Mouse (Mus musculus) MEL (cell line): ENCODE measurements around the gene 1700001C02Rik. TPM values are rescaled to one million over a fixed set of nuclear protein-coding genes. Genes with fewer than 3 reads are reported as not detected.

ENCODE experiments used
- DNase-seq: peaks from one replicate; pipeline ENCODE4 v3.0.0; 2011; ENCODE audit warnings: low read depth, low spot score
- H3K27ac ChIP-seq: 2 replicates; pipeline ENCODE4 v1.5.1; 2012; ENCODE audit warnings: low read depth, mild to moderate bottlenecking, control low read depth, low read length, moderate library complexity; ENCODE audit not compliant: control insufficient read depth
- H3K27me3 ChIP-seq, 2 experiments: fragments of 150-350 bp in 1 of 2; sonication (generic) in 1 of 2; 2 replicates each; pipeline ENCODE4 v1.6.1; 2012; ENCODE audit warnings: low read length in 2 of 2, mild to moderate bottlenecking in 2 of 2, improper control_type of control experiment in 1 of 2, moderate library complexity in 1 of 2; ENCODE audit not compliant: insufficient read depth in 2 of 2, control insufficient read depth in 1 of 2
- H3K36me3 ChIP-seq, 2 experiments: 2 replicates each; pipeline ENCODE4 v1.6.1; 2012 to 2014; ENCODE audit warnings: low read length in 2 of 2, improper control_type of control experiment in 1 of 2, inconsistent platforms in 1 of 2, mild to moderate bottlenecking in 1 of 2; ENCODE audit not compliant: insufficient read depth in 2 of 2, control insufficient read depth in 1 of 2
- H3K4me1 ChIP-seq, 2 experiments: fragments of 150-350 bp in 1 of 2; sonication (generic) in 1 of 2; 2 replicates each; pipeline ENCODE4 v1.6.1; 2012; ENCODE audit warnings: low read length in 2 of 2, improper control_type of control experiment in 1 of 2, mild to moderate bottlenecking in 1 of 2; ENCODE audit not compliant: insufficient read depth in 2 of 2, control insufficient read depth in 1 of 2
- H3K4me3 ChIP-seq, 2 experiments: fragments of 150-350 bp in 1 of 2; sonication (generic) in 1 of 2; 2 replicates each; pipeline ENCODE4 v1.5.1; 2012; ENCODE audit warnings: low read depth in 2 of 2, low read length in 2 of 2, mild to moderate bottlenecking in 2 of 2, moderate library complexity in 2 of 2, control low read depth in 1 of 2, improper control_type of control experiment in 1 of 2; ENCODE audit not compliant: control insufficient read depth in 1 of 2, insufficient read depth in 1 of 2
- H3K79me2 ChIP-seq: 2 replicates; pipeline ENCODE4 v1.6.1; 2012; ENCODE audit warnings: mild to moderate bottlenecking, low read length, moderate library complexity; ENCODE audit not compliant: control insufficient read depth, poor library complexity, insufficient read depth
- H3K9ac ChIP-seq: 2 replicates; pipeline ENCODE4 v1.6.1; 2012; ENCODE audit warnings: low read depth, mild to moderate bottlenecking, control low read depth, low read length, moderate library complexity; ENCODE audit not compliant: control insufficient read depth, poor library complexity, severe bottlenecking
- H3K9me3 ChIP-seq: fragments of 150-350 bp; sonication (generic); replicated peaks from 2 replicates; pipeline ENCODE4 v1.6.1; 2012; ENCODE audit warnings: mild to moderate bottlenecking, low read length, improper control_type of control experiment, moderate library complexity; ENCODE audit not compliant: insufficient read depth
- BHLHE40 ChIP-seq: IDR thresholded peaks from 2 replicates; pipeline ENCODE4 v1.6.1; 2012; ENCODE audit warnings: low read depth, mild to moderate bottlenecking, inconsistent platforms, low read length, improper control_type of control experiment, borderline replicate concordance
- CHD1 ChIP-seq: IDR thresholded peaks from 2 replicates; pipeline ENCODE4 v1.6.1; 2012; ENCODE audit warnings: low read depth, mild to moderate bottlenecking, inconsistent platforms, low read length, improper control_type of control experiment
- CTCF ChIP-seq, 3 experiments: IDR thresholded peaks in 2 of 3; conservative IDR thresholded peaks in 1 of 3; 2 replicates each; pipeline ENCODE4 v1.5.1; 2011 to 2012; ENCODE audit warnings: low read length in 3 of 3, low read depth in 2 of 3, mild to moderate bottlenecking in 2 of 3, improper control_type of control experiment in 1 of 3, inconsistent platforms in 1 of 3, mixed read lengths in 1 of 3, moderate library complexity in 1 of 3; ENCODE audit not compliant: control insufficient read depth in 1 of 3, insufficient read depth in 1 of 3, poor library complexity in 1 of 3, severe bottlenecking in 1 of 3
- EP300 ChIP-seq, 2 experiments: IDR thresholded peaks; 2 replicates each; pipeline ENCODE4 v1.6.1; 2011; ENCODE audit warnings: improper control_type of control experiment in 2 of 2, low read length in 2 of 2, low read depth in 1 of 2, mild to moderate bottlenecking in 1 of 2
- ETS1 ChIP-seq: IDR thresholded peaks from 2 replicates; pipeline ENCODE4 v1.6.1; 2012; ENCODE audit warnings: low read depth, mild to moderate bottlenecking, inconsistent platforms, low read length, improper control_type of control experiment, moderate library complexity
- GABPA ChIP-seq: IDR thresholded peaks from 2 replicates; pipeline ENCODE4 v1.6.1; 2012; ENCODE audit warnings: low read depth, mild to moderate bottlenecking, inconsistent platforms, low read length, improper control_type of control experiment, moderate library complexity
- HCFC1 ChIP-seq: IDR thresholded peaks from 2 replicates; pipeline ENCODE4 v1.6.1; 2012; ENCODE audit warnings: low read depth, mild to moderate bottlenecking, inconsistent platforms, low read length, improper control_type of control experiment, moderate library complexity
- JUND ChIP-seq: IDR thresholded peaks from 2 replicates; pipeline ENCODE4 v1.6.1; 2011; ENCODE audit warnings: low read depth, mild to moderate bottlenecking, improper control_type of control experiment, low read length
- MAZ ChIP-seq: IDR thresholded peaks from 2 replicates; pipeline ENCODE4 v1.6.1; 2012; ENCODE audit warnings: low read depth, mild to moderate bottlenecking, inconsistent platforms, low read length, improper control_type of control experiment
- MEF2A ChIP-seq: IDR thresholded peaks from 2 replicates; pipeline ENCODE4 v1.6.1; 2014; ENCODE audit warnings: low read depth, mild to moderate bottlenecking, inconsistent platforms, low read length, improper control_type of control experiment; ENCODE audit not compliant: poor library complexity, insufficient replicate concordance, severe bottlenecking; ENCODE audit errors: extremely low read depth
- POLR2A ChIP-seq, 2 experiments: IDR thresholded peaks; 2 replicates each; pipeline ENCODE4 v1.6.1; 2011 to 2012; ENCODE audit warnings: low read length in 2 of 2, mild to moderate bottlenecking in 2 of 2, control low read depth in 1 of 2, improper control_type of control experiment in 1 of 2, low read depth in 1 of 2, moderate library complexity in 1 of 2; ENCODE audit not compliant: control insufficient read depth in 1 of 2, insufficient read depth in 1 of 2, poor library complexity in 1 of 2
- POLR2AphosphoS5 ChIP-seq: IDR thresholded peaks from 2 replicates; pipeline ENCODE4 v1.6.1; 2012; ENCODE audit warnings: low read depth, borderline replicate concordance, mild to moderate bottlenecking, inconsistent platforms, low read length, moderate library complexity, mixed read lengths
- RAD21 ChIP-seq: IDR thresholded peaks from 2 replicates; pipeline ENCODE4 v1.6.1; 2011; ENCODE audit warnings: mild to moderate bottlenecking, low read depth, low read length, improper control_type of control experiment
- SIN3A ChIP-seq: IDR thresholded peaks from 2 replicates; pipeline ENCODE4 v1.6.1; 2012; ENCODE audit warnings: low read length, improper control_type of control experiment, inconsistent platforms
- TAL1 ChIP-seq: IDR thresholded peaks from 2 replicates; pipeline ENCODE4 v1.6.1; 2012; ENCODE audit warnings: mild to moderate bottlenecking, inconsistent platforms, low read length, moderate library complexity, mixed read lengths
- TBP ChIP-seq: IDR thresholded peaks from 2 replicates; pipeline ENCODE4 v1.8.0; 2011; ENCODE audit warnings: low read depth, low read length, improper control_type of control experiment
- TCF12 ChIP-seq: IDR thresholded peaks from 2 replicates; pipeline ENCODE4 v1.6.1; 2014; ENCODE audit warnings: low read depth, mild to moderate bottlenecking, inconsistent platforms, low read length, improper control_type of control experiment, moderate library complexity
- ZC3H11A ChIP-seq: IDR thresholded peaks from 2 replicates; pipeline ENCODE4 v1.6.1; 2012; ENCODE audit warnings: low read depth, mild to moderate bottlenecking, inconsistent platforms, low read length, improper control_type of control experiment
- ZKSCAN1 ChIP-seq: IDR thresholded peaks from 2 replicates; pipeline ENCODE4 v1.6.1; 2012; ENCODE audit warnings: low read depth, mild to moderate bottlenecking, inconsistent platforms, low read length, improper control_type of control experiment, moderate library complexity
- ZNF384 ChIP-seq: IDR thresholded peaks from 2 replicates; pipeline ENCODE4 v1.6.1; 2012; ENCODE audit warnings: low read depth, mild to moderate bottlenecking, inconsistent platforms, low read length, improper control_type of control experiment
- polyA plus RNA-seq, 2 experiments: library from polyadenylated mRNA; stranded (reverse) in 1 of 2; unstranded in 1 of 2; fragments of >175 nt in 1 of 2; fragments of >200 nt in 1 of 2; gene quantifications; 2 replicates each; pipeline versions ENCODE4 v1.2.1 to v1.2.4; 2012; ENCODE audit warnings: low replicate concordance in 2 of 2, low read depth in 1 of 2; ENCODE audit not compliant: insufficient read length in 2 of 2, insufficient read depth in 1 of 2, missing spikeins in 1 of 2
- total RNA-seq: library from RNA; depleted of rRNA; stranded (reverse); fragments of 300-350 nt; gene quantifications from 2 replicates; pipeline ENCODE4 v1.2.3, GENCODE M21; 2012

The 1700001C02Rik gene
- total and polyA plus RNA-seq, 3 experiments = not detected

DNA sequence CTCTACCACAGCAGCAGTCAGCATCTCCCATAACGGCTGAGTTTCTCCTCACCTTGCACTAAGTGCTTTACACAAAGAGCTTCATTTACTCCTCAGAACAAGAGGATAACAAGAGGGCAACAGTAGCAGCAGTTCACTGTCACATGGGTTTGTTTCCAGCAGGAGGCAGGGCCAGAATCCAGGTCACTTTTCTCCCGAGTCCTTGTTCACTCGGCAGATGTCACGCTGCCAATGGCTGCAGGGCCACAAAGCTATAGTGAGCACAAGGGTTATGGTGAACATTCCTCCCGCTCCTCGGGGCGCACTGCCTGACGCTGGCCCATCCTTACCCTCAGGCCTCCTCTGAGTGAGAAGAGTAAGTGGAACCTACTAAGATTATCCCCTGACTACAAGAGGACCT lies 17.7 kb downstream of the 1700001C02Rik start:
- Histone ChIP-seq H3K9ac (no peak overlapping the region), H3K9me3 (no peaks in the 10 kb centered on the region), H3K4me1 (no peaks in the 10 kb centered on the region), H3K79me2 (no peaks in the 10 kb centered on the region), H3K27me3 (peaks cover 7 to 33% of the 10 kb centered on the region in 2 experiments), H3K36me3 (no peaks in the 10 kb centered on the region), H3K27ac (no peak overlapping the region), H3K4me3 (no peak overlapping the region)
- no peak for DNase-seq
- TF ChIP-seq TBP (no peak), CHD1 (no peak), GABPA (no peak), ZC3H11A (no peak), EP300 (IDR thresholded peaks at IDR 0.05; ENCODE audit: low read depth in 1 of 2, low read length in 2 of 2) (no peak), ZNF384 (no peak), TCF12 (no peak), CTCF (IDR thresholded peaks at IDR 0.05 in 2 of 3, conservative IDR thresholded peaks at IDR 0.05 in 1 of 3; ENCODE audit: control insufficient read depth in 1 of 3, insufficient read depth in 1 of 3, low read depth in 2 of 3, low read length in 3 of 3, poor library complexity in 1 of 3, severe bottlenecking in 1 of 3) (no peak), ZKSCAN1 (no peak), TAL1 (no peak)

DNA sequence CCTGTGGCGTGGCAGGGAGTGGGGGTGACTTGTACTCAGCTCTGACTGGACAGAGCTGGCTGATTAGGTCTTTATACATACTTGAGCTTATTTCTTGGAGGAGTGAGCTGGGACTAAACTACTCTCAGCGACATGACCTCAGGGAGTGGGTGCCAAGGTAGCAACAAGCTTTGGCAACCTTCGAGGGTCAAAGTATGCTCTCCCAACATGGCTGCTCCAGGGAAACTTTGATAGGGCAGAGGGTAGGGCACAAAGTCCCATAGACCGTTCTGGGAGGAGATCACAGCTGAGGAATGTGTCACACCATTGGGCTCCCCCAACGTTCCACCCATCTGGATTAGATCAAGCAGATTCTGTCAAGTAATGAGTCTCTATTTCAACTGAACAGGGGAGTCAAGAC lies 18.7 kb downstream of the 1700001C02Rik start:
- peaks cover 5 to 33% of the 10 kb centered on the region in 2 experiments for H3K27me3 ChIP-seq
- no peaks in the 10 kb centered on the region for H3K36me3 ChIP-seq
- H3K4me1 ChIP-seq = no peaks in the 10 kb centered on the region
- DNase-seq = no peak
- H3K9me3 ChIP-seq = no peaks in the 10 kb centered on the region
- H3K4me3 ChIP-seq = no peak overlapping the region
- no peak overlapping the region for H3K27ac ChIP-seq
- no peak overlapping the region for H3K9ac ChIP-seq
- TF ChIP-seq HCFC1 (no peak), POLR2A (IDR thresholded peaks at IDR 0.05; ENCODE audit: control insufficient read depth in 1 of 2, insufficient read depth in 1 of 2, low read depth in 1 of 2, low read length in 2 of 2, poor library complexity in 1 of 2) (no peak), JUND (no peak), BHLHE40 (no peak), SIN3A (no peak), POLR2AphosphoS5 (no peak), MEF2A (no peak), RAD21 (no peak), ETS1 (no peak), MAZ (no peak), CHD1 (no peak)
- TF ChIP-seq, all 39 proteins: peak for 0
- no peaks in the 10 kb centered on the region for H3K79me2 ChIP-seq
